Mouse (Mus musculus) midbrain, embryonic 16.5 days (tissue): ENCODE measurements around the gene Parl. TPM values are rescaled to one million over a fixed set of nuclear protein-coding genes. Genes with fewer than 3 reads are reported as not detected.

Source experiments
- ATAC-seq: fragments of 200-750 bp; cut with Nextera tagmentation; 2 replicates; pipeline ENCODE4 v1.8.0; 2017; ENCODE audit warnings: moderate TSS enrichment
- H3K27ac ChIP-seq: fragments of 300-500 bp; sonication (generic); 2 replicates; pipeline ENCODE4 v1.5.1; 2014; ENCODE audit warnings: mild to moderate bottlenecking, low read length, mixed read lengths
- H3K27me3 ChIP-seq: fragments of 300-500 bp; sonication (generic); 2 replicates; pipeline ENCODE4 v1.6.1; 2014; ENCODE audit warnings: low read depth, low read length, mixed read lengths; ENCODE audit not compliant: control insufficient read depth, insufficient read depth
- H3K36me3 ChIP-seq: fragments of 300-500 bp; sonication (generic); 2 replicates; pipeline ENCODE4 v1.6.1; 2014; ENCODE audit warnings: mild to moderate bottlenecking, low read length, moderate library complexity, mixed read lengths; ENCODE audit not compliant: control insufficient read depth, insufficient read depth
- H3K4me1 ChIP-seq: fragments of 300-500 bp; sonication (generic); 2 replicates; pipeline ENCODE4 v1.6.1; 2014; ENCODE audit warnings: mild to moderate bottlenecking, low read length, mixed read lengths; ENCODE audit not compliant: control insufficient read depth, insufficient read depth
- H3K4me2 ChIP-seq: fragments of 300-500 bp; sonication (generic); 2 replicates; pipeline ENCODE4 v1.6.1; 2014; ENCODE audit warnings: mild to moderate bottlenecking, low read length, mixed read lengths
- H3K4me3 ChIP-seq: fragments of 300-500 bp; sonication (generic); 2 replicates; pipeline ENCODE4 v1.5.1; 2014; ENCODE audit warnings: low read depth, mild to moderate bottlenecking, low read length, moderate library complexity, mixed read lengths
- H3K9ac ChIP-seq: fragments of 300-500 bp; sonication (generic); 2 replicates; pipeline ENCODE4 v1.6.1; 2014; ENCODE audit warnings: low read depth, low read length, mixed read lengths
- H3K9me3 ChIP-seq: fragments of 300-500 bp; sonication (generic); replicated peaks from 2 replicates; pipeline ENCODE4 v1.6.1; 2014; ENCODE audit warnings: mild to moderate bottlenecking, low read length, mixed read lengths; ENCODE audit not compliant: control insufficient read depth, poor library complexity, severe bottlenecking
- WGBS: fragments of 180-500 bp; shearing (Covaris S2); extraction: QIAGEN DNeasy Blood & Tissue Kit; methylation state at CpG from one replicate; pipeline ENCODE4 v1.1.7; 2014; 5-methylcytosine and 5-hydroxymethylcytosine counted together
- polyA plus RNA-seq: library from polyadenylated mRNA; unstranded; fragments of >200 nt; fragmentation: Nextera tagmentation; extraction: Ambion mirVana; gene quantifications from 2 replicates; pipeline ENCODE4 v1.2.1, GENCODE M21; 2015

Gene Parl
- polyA plus RNA-seq, 1 experiment from 2014 or later, result 76.3 TPM

DNA sequence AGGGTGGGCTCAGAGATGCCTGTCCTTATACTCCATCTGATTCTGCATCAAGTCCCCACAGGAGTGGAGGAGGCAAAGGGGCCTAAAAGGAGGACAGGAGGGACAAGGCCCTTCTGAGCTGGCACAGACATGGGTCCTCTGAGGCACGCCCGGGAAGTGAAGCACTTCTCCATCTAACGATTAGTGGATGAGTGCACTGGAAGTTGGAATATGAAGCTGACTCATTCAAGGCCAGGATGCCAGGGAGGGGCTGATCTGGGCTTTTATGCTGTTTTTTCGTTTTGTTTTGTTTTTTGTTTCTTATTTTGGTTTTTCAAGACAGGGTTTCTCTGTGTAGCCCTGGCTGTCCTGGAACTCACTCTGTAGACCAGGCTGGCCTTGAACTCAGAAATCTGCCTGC, 13.1 kb upstream of the Parl start:
- Histone ChIP-seq H3K9me3 (no peaks in the 10 kb centered on the region), H3K4me3 (no peak overlapping the region), H3K27me3 (no peaks in the 10 kb centered on the region), H3K27ac (no peak overlapping the region), H3K4me1 (no peaks in the 10 kb centered on the region), H3K36me3 (no peaks in the 10 kb centered on the region), H3K4me2 (no peak overlapping the region), H3K9ac (no peak overlapping the region)
- WGBS, result 85% methylated on average over 4 of the region's 4 CpGs
- ATAC-seq, result no peak

DNA sequence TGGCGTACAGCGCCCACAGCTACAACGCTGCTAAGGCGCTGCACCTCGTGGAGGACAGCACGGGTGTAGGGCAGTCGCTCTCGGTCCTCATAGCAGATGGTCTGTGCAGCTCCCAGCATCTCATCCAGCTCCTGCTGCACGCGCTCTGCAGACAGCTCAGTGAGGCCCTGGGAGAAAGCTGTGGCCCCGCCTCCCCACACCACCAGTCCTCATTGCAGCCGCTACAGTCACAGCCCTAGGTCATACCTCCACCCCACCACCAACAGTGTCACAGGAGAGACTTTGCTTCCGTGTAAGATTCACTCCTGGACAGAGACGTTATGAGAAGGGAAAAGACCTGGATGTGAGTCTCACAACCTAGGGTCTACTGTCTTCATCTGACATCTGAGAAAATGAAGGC, 10.1 kb upstream of the Parl start:
- no peak for ATAC-seq
- H3K36me3 ChIP-seq, result no peaks in the 10 kb centered on the region
- H3K4me3 ChIP-seq, result no peak overlapping the region
- no peaks in the 10 kb centered on the region for H3K27me3 ChIP-seq
- no peak overlapping the region for H3K27ac ChIP-seq
- no peak overlapping the region for H3K9ac ChIP-seq
- WGBS, result 75% methylated on average over 14 of the region's 14 CpGs
- no peaks in the 10 kb centered on the region for H3K4me1 ChIP-seq
- no peaks in the 10 kb centered on the region for H3K9me3 ChIP-seq
- H3K4me2 ChIP-seq, result no peak overlapping the region

DNA sequence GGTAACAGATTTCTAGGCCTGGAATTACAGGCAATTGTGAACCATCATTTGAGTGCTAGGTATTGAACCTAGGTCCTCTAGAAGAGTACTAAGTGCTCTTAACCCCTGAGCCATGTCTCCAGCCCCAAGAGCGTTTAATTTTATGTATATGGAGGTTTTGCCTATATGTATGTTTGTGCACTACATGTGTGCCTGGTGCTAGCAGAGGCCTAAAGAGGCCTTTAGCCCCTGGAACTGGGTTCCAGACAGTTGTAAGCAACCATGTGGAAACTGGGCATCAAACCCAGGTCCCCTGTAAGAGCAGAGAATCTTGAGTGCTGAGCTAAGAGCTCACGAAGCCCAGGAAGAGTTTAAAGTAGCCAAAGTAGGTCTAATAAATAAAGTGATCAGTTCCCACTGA, 2.1 kb downstream of the Parl start:
- WGBS, result 93% methylated on average over 2 of the region's 2 CpGs

DNA sequence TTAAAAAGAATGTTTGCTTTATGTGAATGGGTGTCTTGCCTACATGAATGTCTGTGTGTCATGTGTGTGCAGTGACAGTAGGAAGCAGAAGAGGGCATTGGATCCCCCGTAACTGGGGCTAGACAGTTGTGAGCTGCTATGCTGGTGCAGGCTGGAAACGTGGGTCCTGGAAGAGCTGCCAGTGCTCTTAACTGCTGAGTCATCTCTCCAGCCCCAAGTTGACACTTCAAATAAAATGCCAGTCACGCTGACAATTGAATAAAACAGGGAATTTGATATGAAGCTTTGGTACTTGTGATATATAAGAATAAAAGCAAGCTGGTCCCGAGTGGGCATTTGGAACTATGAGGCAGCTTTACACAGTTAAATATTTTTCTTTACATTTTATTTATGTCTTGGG, 21.9 kb downstream of the Parl start:
- WGBS, result 84% methylated on average over 4 of the region's 4 CpGs
- Histone ChIP-seq H3K27me3 (no peaks in the 10 kb centered on the region), H3K4me2 (no peak overlapping the region), H3K36me3 (peaks cover 21% of the 10 kb centered on the region), H3K4me1 (no peaks in the 10 kb centered on the region), H3K27ac (no peak overlapping the region), H3K9me3 (no peaks in the 10 kb centered on the region), H3K9ac (no peak overlapping the region), H3K4me3 (no peak overlapping the region)
- no peak for ATAC-seq

More for the DNA sequence above, 2.1 kb downstream of the Parl start:
- no peaks in the 10 kb centered on the region for H3K27me3 ChIP-seq
- no peak for ATAC-seq
- no peak overlapping the region for H3K9ac ChIP-seq
- no peak overlapping the region for H3K27ac ChIP-seq
- no peak overlapping the region; the same call in 1 of the 2 replicates for H3K4me2 ChIP-seq
- peaks cover 4% of the 10 kb centered on the region for H3K36me3 ChIP-seq
- no peaks in the 10 kb centered on the region for H3K9me3 ChIP-seq
- H3K4me1 ChIP-seq, result peaks cover 15% of the 10 kb centered on the region
- no peak overlapping the region for H3K4me3 ChIP-seq

DNA sequence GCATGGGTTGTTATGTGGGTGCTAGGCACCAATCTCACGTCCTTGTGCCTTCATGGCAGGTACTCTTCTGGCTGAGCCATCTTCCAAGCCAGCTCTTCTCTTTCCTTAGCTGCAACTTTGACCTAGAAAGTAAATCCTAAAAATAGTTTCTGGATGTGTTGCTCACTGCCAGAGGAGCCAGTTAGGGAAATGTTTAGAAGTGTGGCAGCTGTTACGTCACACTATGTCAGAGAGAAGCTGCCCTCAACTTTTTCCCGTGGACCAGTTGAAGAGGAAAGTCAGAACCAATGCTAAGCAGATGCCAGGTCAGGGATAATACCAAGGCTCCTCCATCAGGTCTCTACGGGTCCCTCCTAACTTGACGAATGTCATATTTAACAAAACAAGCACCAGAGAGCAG, 22.8 kb downstream of the Parl start:
- H3K9ac ChIP-seq, result no peak overlapping the region
- H3K27ac ChIP-seq, result no peak overlapping the region
- H3K36me3 ChIP-seq, result peaks cover 21% of the 10 kb centered on the region
- 94% methylated on average over 5 of the region's 5 CpGs for WGBS
- H3K4me2 ChIP-seq, result no peak overlapping the region
- no peaks in the 10 kb centered on the region for H3K27me3 ChIP-seq
- no peak overlapping the region for H3K4me3 ChIP-seq
- no peaks in the 10 kb centered on the region for H3K4me1 ChIP-seq
- no peaks in the 10 kb centered on the region for H3K9me3 ChIP-seq
- ATAC-seq, result no peak

DNA sequence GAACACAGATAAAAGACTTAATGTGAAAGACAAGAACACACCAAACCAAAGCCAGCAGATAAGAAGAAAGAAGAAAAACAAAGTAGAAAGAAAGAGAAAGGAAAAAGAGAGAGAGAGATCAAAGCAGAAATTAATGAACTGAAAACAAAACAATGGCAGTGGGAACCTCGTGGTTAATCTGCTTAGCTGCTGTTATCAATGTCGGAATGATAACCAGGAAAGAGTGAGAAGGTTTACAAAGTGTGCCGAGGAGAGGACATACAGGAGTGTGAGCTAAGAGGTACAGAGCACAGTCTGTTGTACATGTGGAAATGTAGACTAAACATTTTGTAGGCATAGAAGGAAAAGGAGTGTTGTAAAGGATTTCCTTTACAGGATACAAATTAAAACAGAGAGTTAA, 29.2 kb downstream of the Parl start:
- Histone ChIP-seq H3K4me3 (no peak overlapping the region), H3K9me3 (no peaks in the 10 kb centered on the region), H3K36me3 (no peaks in the 10 kb centered on the region), H3K4me2 (no peak overlapping the region), H3K4me1 (no peaks in the 10 kb centered on the region), H3K27ac (no peak overlapping the region), H3K9ac (no peak overlapping the region), H3K27me3 (no peaks in the 10 kb centered on the region)
- 13% methylated on average over 3 of the region's 3 CpGs for WGBS
- ATAC-seq, result no peak

DNA sequence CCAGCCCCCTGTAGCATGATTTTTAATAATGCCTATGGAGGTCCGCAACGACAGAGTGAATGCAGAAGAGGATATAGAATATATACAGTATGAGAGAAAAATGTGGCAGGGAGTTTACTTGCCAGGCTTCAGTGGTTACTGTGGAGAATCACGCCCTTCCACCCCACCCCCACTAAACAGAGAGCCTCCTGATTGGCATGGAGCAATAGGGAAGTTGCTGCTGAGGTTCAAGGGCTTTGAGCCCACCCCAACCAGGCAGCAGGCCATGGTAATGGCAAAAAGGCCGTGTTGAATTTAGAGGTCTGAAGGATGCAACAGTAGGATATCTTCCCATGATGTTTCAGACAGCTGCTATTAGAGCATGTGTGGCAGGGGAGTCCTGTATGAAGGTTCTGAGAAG, 30.8 kb downstream of the Parl start:
- Histone ChIP-seq H3K4me2 (no peak overlapping the region), H3K27me3 (no peaks in the 10 kb centered on the region), H3K9me3 (no peaks in the 10 kb centered on the region), H3K4me3 (no peak overlapping the region), H3K36me3 (no peaks in the 10 kb centered on the region), H3K4me1 (no peaks in the 10 kb centered on the region), H3K27ac (no peak overlapping the region), H3K9ac (no peak overlapping the region)
- no peak for ATAC-seq
- 82% methylated on average over 4 of the region's 4 CpGs for WGBS

DNA sequence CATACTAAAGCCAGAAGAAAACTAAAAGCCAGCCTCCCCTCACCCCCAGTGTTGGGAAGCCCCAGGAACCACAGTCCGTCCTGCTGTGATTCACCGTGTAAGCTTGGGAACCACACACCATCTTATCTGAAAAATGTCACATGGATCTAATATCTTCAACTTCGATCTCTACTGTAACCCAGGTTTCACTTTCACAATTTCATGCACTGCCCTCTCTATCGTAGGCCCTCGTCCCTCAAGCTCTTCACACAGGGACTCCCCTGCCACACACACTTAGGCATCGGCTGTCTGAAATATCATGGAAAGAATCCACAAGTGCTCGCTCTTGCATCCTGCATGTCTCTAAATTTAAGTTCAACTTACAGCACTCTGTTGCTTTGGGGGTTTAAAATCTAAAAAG, 37.1 kb downstream of the Parl start:
- H3K9ac ChIP-seq, result no peak overlapping the region
- no peaks in the 10 kb centered on the region for H3K36me3 ChIP-seq
- H3K27ac ChIP-seq, result no peak overlapping the region
- no peak overlapping the region for H3K4me2 ChIP-seq
- H3K9me3 ChIP-seq, result no peaks in the 10 kb centered on the region
- 81% methylated on average over 7 of the region's 7 CpGs for WGBS
- H3K4me1 ChIP-seq, result no peaks in the 10 kb centered on the region
- ATAC-seq, result no peak
- no peak overlapping the region for H3K4me3 ChIP-seq
- H3K27me3 ChIP-seq, result no peaks in the 10 kb centered on the region

DNA sequence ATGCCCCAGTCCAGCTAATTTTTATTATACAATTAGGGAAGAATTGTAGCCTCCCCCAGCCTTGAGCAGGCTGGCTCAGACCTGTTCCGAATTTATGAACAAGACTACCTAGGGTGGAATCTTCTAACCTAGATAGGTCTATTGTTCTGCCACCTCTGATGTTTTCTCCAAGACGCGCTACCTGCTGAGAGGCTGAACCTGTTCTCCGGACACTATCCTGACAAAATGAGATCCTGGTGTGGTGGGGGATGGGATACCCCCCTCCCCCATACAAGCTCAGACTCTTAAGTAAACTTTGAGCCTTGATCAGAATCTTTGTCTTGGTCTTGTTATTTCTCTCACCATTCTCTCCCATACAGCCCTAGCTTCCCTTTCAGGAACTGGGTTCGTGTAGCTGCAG, 44.3 kb downstream of the Parl start:
- Histone ChIP-seq H3K9me3 (no peaks in the 10 kb centered on the region), H3K36me3 (no peaks in the 10 kb centered on the region), H3K27me3 (no peaks in the 10 kb centered on the region), H3K27ac (no peak overlapping the region), H3K4me2 (no peak overlapping the region), H3K9ac (no peak overlapping the region), H3K4me1 (no peaks in the 10 kb centered on the region), H3K4me3 (no peak overlapping the region)
- ATAC-seq, result no peak
- WGBS, result 80% methylated on average over 5 of the region's 5 CpGs
